Mouse (Mus musculus): Measurements from ENCODE around the gene Pdss2.

DNA sequence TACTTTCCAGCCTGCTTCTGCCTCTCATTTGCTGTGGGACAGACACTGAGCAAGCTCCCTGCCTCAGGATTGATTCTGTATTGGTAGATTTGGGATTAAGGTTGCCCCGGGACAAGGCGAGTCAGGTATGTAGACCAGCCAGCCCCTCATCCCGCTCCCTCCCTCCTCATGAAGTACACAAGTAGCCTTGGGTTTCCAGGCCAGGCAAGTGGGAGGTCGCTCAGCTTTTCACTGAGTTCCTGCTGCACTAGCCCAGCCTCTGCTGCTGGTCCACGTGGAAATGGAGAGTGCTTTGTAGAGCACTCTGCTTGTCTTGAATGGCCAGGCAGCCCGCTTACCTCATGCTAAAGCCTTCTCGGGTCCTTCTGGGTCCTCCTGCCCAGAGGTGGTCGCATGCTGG, 268.7 kb downstream of the Pdss2 start:
- TF ChIP-seq CHD2 (IDR thresholded peaks at IDR 0.05; ENCODE audit: low read depth, low read length) (no peak), MAFK (IDR thresholded peaks at IDR 0.05; ENCODE audit: insufficient read depth, low read depth, low read length) (no peak)

Data from ES-E14 (cell line).